Mouse (Mus musculus): ENCODE measurements around the gene Olfr119. TPM values are rescaled to one million over a fixed set of nuclear protein-coding genes. Genes with fewer than 3 reads are reported as not detected.

Gene Olfr119
- not detected for polyA plus RNA-seq (2014; fragmentation: Illumina TruSeq; extraction: RNeasy Lipid Tissue Mini Kit (QIAGEN cat#74804); ENCODE audit: low read depth, low replicate concordance)

GRCm38 (mm10) chr17:37696264-37696663 is at the start of gene Olfr119:
Gene Olfr119, plus strand, starts transcription at chr17:37696564.

DNA sequence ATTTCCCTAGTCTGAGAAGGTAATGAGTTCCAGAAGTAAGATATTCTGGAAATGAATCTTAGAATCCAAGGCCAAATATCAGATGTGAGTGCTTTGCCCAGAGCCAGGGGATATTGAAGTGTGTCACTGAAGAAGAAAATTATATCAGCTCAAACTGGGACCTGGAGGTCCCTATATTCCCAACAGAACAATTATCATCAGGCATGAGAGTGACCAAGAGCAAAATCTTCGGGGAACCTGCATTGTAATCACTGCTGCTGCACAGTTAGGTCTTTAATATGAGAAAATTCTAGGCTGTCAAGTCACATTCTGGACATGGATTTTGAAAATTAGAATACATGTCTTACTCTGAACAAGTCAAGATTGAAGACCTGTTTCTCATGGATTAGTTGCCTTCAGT is 32.7 kb upstream of the Olfr119 start, which contains the start of gene Olfr117:
Gene Olfr117, minus strand, starts transcription at position 101 of the 400 bp plus-strand sequence.

DNA sequence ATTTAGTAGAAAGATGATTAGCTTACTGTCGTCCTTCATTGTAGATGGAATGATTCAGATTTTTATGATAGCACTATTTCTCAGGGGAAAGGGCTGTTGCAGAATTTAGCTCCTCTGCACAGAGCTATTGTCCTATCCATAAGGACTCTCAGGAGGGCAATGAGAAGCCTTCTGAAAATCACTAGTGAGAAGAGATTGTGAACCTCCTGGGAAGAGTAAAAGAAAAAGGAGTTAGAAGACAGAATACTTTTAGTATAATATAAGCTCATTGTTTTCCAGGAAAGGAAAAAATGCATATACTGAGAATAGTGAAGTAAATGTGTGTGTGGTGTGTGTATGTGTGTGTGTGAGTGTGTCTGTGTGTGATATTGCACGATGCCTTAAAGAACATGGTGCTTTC is 29.7 kb upstream of the Olfr119 start, which contains the start of gene Olfr118:
Gene Olfr118, plus strand, starts transcription at position 301 of the 400 bp plus-strand sequence.

DNA sequence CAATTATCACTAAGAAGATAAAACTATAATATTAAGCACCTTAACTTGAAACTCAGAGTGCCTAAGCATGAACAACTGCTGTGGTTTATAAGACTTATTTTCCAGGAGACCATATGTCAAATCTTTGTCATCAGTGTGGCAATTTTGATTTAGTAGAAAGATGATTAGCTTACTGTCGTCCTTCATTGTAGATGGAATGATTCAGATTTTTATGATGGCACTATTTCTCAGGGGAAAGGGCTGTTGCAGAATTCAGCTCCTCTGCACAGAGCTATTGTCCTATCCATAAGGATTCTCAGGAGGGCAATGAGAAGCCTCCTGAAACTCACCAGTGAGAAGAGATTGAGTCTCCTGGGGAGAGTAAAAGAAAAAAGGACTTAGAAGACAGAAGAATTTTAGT is 25.1 kb downstream of the Olfr119 start, which contains the start of gene Olfr120:
Gene Olfr120, plus strand, starts transcription at position 301 of the 400 bp plus-strand sequence.

Other genes starting within 250 kb of the Olfr119 start
- not detected for gene Olfr109, start 237.6 kb upstream of the Olfr119 start, polyA plus RNA-seq (2014; fragmentation: Illumina TruSeq; extraction: RNeasy Lipid Tissue Mini Kit (QIAGEN cat#74804); ENCODE audit: low read depth, low replicate concordance)
- not detected for gene H2-M2, start 213.0 kb upstream of the Olfr119 start, polyA plus RNA-seq (2014; fragmentation: Illumina TruSeq; extraction: RNeasy Lipid Tissue Mini Kit (QIAGEN cat#74804); ENCODE audit: low read depth, low replicate concordance)
- not detected for gene Olfr110, start 204.1 kb upstream of the Olfr119 start, polyA plus RNA-seq (2014; fragmentation: Illumina TruSeq; extraction: RNeasy Lipid Tissue Mini Kit (QIAGEN cat#74804); ENCODE audit: low read depth, low replicate concordance)
- not detected for gene Olfr111, start 188.5 kb upstream of the Olfr119 start, polyA plus RNA-seq (2014; fragmentation: Illumina TruSeq; extraction: RNeasy Lipid Tissue Mini Kit (QIAGEN cat#74804); ENCODE audit: low read depth, low replicate concordance)
- not detected for gene Olfr112, start 127.1 kb upstream of the Olfr119 start, polyA plus RNA-seq (2014; fragmentation: Illumina TruSeq; extraction: RNeasy Lipid Tissue Mini Kit (QIAGEN cat#74804); ENCODE audit: low read depth, low replicate concordance)
- gene Olfr113, start 118.9 kb upstream of the Olfr119 start, polyA plus RNA-seq (2014; fragmentation: Illumina TruSeq; extraction: RNeasy Lipid Tissue Mini Kit (QIAGEN cat#74804); ENCODE audit: low read depth, low replicate concordance), result not detected
- gene Olfr114, start 103.8 kb upstream of the Olfr119 start, polyA plus RNA-seq (2014; fragmentation: Illumina TruSeq; extraction: RNeasy Lipid Tissue Mini Kit (QIAGEN cat#74804); ENCODE audit: low read depth, low replicate concordance), result not detected
- not detected for gene Olfr115, start 69.5 kb upstream of the Olfr119 start, polyA plus RNA-seq (2014; fragmentation: Illumina TruSeq; extraction: RNeasy Lipid Tissue Mini Kit (QIAGEN cat#74804); ENCODE audit: low read depth, low replicate concordance)
- not detected for gene Olfr116, start 69.4 kb upstream of the Olfr119 start, polyA plus RNA-seq (2014; fragmentation: Illumina TruSeq; extraction: RNeasy Lipid Tissue Mini Kit (QIAGEN cat#74804); ENCODE audit: low read depth, low replicate concordance)
- gene Olfr117, start 32.8 kb upstream of the Olfr119 start, polyA plus RNA-seq (2014; fragmentation: Illumina TruSeq; extraction: RNeasy Lipid Tissue Mini Kit (QIAGEN cat#74804); ENCODE audit: low read depth, low replicate concordance), result not detected
- not detected for gene Olfr118, start 29.6 kb upstream of the Olfr119 start, polyA plus RNA-seq (2014; fragmentation: Illumina TruSeq; extraction: RNeasy Lipid Tissue Mini Kit (QIAGEN cat#74804); ENCODE audit: low read depth, low replicate concordance)
- gene Olfr120, start 25.2 kb downstream of the Olfr119 start, polyA plus RNA-seq (2014; fragmentation: Illumina TruSeq; extraction: RNeasy Lipid Tissue Mini Kit (QIAGEN cat#74804); ENCODE audit: low read depth, low replicate concordance), result not detected
- gene Olfr121, start 52.3 kb downstream of the Olfr119 start, polyA plus RNA-seq (2014; fragmentation: Illumina TruSeq; extraction: RNeasy Lipid Tissue Mini Kit (QIAGEN cat#74804); ENCODE audit: low read depth, low replicate concordance), result not detected
- not detected for gene Olfr122, start 72.0 kb downstream of the Olfr119 start, polyA plus RNA-seq (2014; fragmentation: Illumina TruSeq; extraction: RNeasy Lipid Tissue Mini Kit (QIAGEN cat#74804); ENCODE audit: low read depth, low replicate concordance)
- not detected for gene Olfr123, start 97.0 kb downstream of the Olfr119 start, polyA plus RNA-seq (2014; fragmentation: Illumina TruSeq; extraction: RNeasy Lipid Tissue Mini Kit (QIAGEN cat#74804); ENCODE audit: low read depth, low replicate concordance)
- not detected for gene Olfr124, start 103.3 kb downstream of the Olfr119 start, polyA plus RNA-seq (2014; fragmentation: Illumina TruSeq; extraction: RNeasy Lipid Tissue Mini Kit (QIAGEN cat#74804); ENCODE audit: low read depth, low replicate concordance)
- gene Olfr125, start 136.4 kb downstream of the Olfr119 start, polyA plus RNA-seq (2014; fragmentation: Illumina TruSeq; extraction: RNeasy Lipid Tissue Mini Kit (QIAGEN cat#74804); ENCODE audit: low read depth, low replicate concordance), result not detected
- gene Olfr126, start 150.9 kb downstream of the Olfr119 start, polyA plus RNA-seq (2014; fragmentation: Illumina TruSeq; extraction: RNeasy Lipid Tissue Mini Kit (QIAGEN cat#74804); ENCODE audit: low read depth, low replicate concordance), result not detected
- gene Olfr127, start 203.9 kb downstream of the Olfr119 start, polyA plus RNA-seq (2014; fragmentation: Illumina TruSeq; extraction: RNeasy Lipid Tissue Mini Kit (QIAGEN cat#74804); ENCODE audit: low read depth, low replicate concordance), result not detected
- not detected for gene Olfr128, start 224.0 kb downstream of the Olfr119 start, polyA plus RNA-seq (2014; fragmentation: Illumina TruSeq; extraction: RNeasy Lipid Tissue Mini Kit (QIAGEN cat#74804); ENCODE audit: low read depth, low replicate concordance)